Mouse (Mus musculus) left cerebral cortex, postnatal 10 days (tissue): ENCODE measurements at regions not wholly inside any gene's neighbourhood (a gene's known extent, or its start where the extent isn't known, plus 50 kb on each side); places are given as distances from the start of the nearest gene placed in this dataset.
A peak's percentile ranks its signal among the peaks of the same experiment; 100 is the strongest.

Experiments used
- DNase-seq, 2 experiments: peaks; one replicate each; pipeline ENCODE4 v3.0.0; 2021 to 2022; ENCODE audit warnings: low spot score in 2 of 2, mixed read lengths in 1 of 2; ENCODE audit errors: extremely low spot score in 1 of 2
- intact Hi-C: fragments of 180-260 bp; cut with DNase I; formaldehyde crosslinking; loops from one replicate; pipeline ENCODE4 v1.15.1; 2025

GRCm38 (mm10) chr8:100796628-100797027 is 1380.4 kb upstream of the Cdh8 start:
- DNase-seq, result no peak
- intact Hi-C loops, result no loop called here

- DNase-seq, result no peak
- intact Hi-C loops, result no loop called here
Measured at GRCm38 (mm10) chr8:100793951-100794350, 1377.7 kb upstream of the Cdh8 start.

DNA sequence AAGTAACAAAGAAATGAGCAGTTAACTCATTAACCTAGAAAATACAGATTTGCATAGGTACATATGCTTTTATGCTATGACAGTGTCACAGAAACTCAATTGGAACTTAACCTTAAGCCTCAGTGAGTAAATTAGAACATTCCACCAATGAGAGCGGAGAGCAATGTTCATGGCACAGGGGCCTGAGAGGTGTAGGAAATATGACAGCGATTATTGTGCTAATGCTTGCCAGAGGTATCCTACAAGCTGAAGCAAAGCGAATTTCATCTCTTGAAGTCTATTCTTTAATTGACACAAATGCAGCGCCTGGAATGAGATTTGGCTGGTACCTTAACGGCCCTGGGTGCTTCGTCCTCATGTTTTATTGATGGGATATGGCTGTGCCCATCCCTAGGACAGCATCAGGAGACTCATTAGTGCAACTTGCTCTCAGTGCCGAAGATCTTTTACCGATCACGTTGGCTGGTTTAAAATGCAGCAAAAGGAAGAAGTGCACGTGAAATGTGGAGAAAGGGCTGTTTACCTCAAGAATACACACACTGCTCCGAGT is 1374.4 kb upstream of the Cdh8 start:
- DNase-seq, result no peak
- intact Hi-C loops, result no loop called here

GRCm38 (mm10) chr8:100788132-100788531 is 1371.9 kb upstream of the Cdh8 start:
- intact Hi-C loops, result no loop called here

GRCm38 (mm10) chr8:100772742-100773370 is 1356.6 kb upstream of the Cdh8 start:
- DNase-seq, result peak; percentile 22 to 45
- intact Hi-C loops, result loop anchor here (10.0 kb wide), 2 partner anchors 1168 to 1348 kb away; no protein-coding TSS in a partner anchor

More at GRCm38 (mm10) chr8:100788132-100788531, 1371.9 kb upstream of the Cdh8 start:
- no peak for DNase-seq

DNA sequence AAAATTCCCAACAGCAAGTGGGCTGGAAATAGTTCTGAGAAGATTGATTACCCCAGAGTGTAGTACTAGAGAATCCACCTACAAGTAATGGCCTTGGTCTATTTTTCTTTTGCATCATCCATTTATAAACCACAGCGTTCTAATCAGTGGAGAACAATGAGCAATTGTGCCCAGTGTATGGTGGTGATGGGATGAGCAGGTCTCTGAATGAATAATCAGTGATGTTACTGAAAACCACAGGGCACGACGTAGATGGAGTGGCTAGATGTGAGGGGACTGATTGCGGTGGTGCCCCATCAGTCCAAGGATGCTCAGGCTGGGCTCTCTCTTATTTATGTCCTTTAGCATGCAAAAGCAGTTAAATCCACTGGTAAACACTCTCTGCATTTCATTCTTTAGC is 1353.3 kb upstream of the Cdh8 start:
- intact Hi-C loops, result loop anchor here (10.0 kb wide), 2 partner anchors 1165 to 1345 kb away; no protein-coding TSS in a partner anchor

GRCm38 (mm10) chr8:100733927-100734326 is 1317.7 kb upstream of the Cdh8 start:
- intact Hi-C loops, result no loop called here
- no peak for DNase-seq

More for the DNA sequence above, 1353.3 kb upstream of the Cdh8 start:
- DNase-seq, result no peak

DNA sequence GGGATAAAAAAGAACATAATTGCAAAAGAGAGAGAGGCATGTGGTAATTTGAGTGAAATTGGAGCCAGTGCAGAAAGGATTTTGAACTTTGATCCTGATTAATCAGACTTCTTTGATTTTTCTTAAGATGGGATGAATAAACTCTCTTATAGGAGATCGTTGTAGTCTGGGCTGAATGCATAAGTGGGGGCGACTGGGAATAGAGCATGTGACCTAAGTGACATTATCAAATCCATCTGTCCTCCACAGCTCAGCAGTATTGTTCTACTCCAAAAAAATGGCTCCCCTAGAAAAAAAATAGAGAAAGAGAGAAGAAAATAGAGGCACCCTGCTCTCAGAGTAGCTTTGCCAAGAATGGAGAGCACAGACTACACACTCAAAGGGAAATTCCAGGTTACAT is 1286.1 kb upstream of the Cdh8 start:
- intact Hi-C loops, result no loop called here
- no peak for DNase-seq

DNA sequence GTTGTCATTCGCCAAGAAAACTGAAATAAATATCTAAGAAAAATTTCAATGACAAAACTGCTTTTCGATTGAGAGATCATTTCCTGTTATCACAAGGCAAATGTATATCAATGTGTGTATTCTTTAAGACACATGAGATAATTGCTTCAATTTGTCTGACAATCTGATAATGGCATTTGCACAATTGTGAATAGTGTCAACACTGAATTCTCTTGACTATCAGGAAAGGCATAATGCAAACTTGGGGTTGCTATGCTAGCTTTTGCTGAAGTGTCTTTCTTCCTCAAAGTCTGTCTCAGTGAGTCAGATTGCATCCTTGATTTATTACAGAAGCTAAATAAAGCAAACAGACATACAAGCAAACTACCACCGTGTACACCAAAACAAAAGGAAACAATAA is 1278.8 kb upstream of the Cdh8 start:
- DNase-seq, result no peak
- intact Hi-C loops, result no loop called here

DNA sequence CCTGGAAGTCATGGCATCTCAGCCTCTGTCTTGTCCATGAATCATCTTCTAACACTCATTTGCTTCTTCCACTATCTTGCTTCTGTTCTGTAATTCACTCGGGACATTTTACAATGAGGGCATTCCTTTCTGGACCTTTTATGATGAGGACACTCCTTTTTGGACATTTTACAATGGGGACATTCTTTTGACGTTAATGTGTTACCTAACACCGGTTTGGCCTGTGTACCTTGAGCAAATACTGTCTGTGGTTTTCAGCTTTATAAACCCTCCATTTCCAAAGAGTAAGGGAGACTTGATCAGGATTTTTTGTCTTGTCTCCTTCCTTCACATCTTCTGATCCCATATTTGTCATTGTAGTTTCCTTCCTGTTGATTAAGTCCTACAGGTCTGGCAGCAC is 1262.3 kb upstream of the Cdh8 start:
- intact Hi-C loops, result no loop called here
- no peak for DNase-seq
